ENCODE assay signal across 23 mouse cellular contexts in genomic region chr1:193967957-193968926, GRCm38 (mm10).
DNase-seq lines count a peak whose midpoint lies in the region; ATAC-seq and TF ChIP-seq lines count a peak whose summit lies in the region.
"Had no signal": no experiment of that assay in that cellular context is flagged by ENCODE, and none has a peak within 500 bp of the region (broad histone marks: within the 10 kb centered on the region; RNA-seq: fewer than 3 reads in every experiment).

No protein-coding gene starts in this region.

- ATAC-seq in hindbrain, embryonic 12.5 days (ENCODE audit: low FRiP score): peak; percentile 40; the same call in 1 of the 2 replicates
- ATAC-seq in hindbrain, embryonic 11.5 days (ENCODE audit: low FRiP score): no peak
- ATAC-seq in midbrain, embryonic 13.5 days: peak; percentile 83
- ATAC-seq in neural tube, embryonic 15.5 days (ENCODE audit: low FRiP score): peak; percentile 83
- ATAC-seq: CD4-positive, CD25-positive, alpha-beta regulatory T cell, adult 4 months had no signal

- no peak overlapping the region for H3K4me2 ChIP-seq in hindbrain, embryonic 12.5 days (replicated peaks)
- H3K4me2 ChIP-seq in hindbrain, embryonic 11.5 days (replicated peaks; ENCODE audit: low read depth, low read length): no peak overlapping the region
- no peak overlapping the region for H3K4me2 ChIP-seq in midbrain, embryonic 13.5 days (replicated peaks)
- no peak overlapping the region for H3K4me2 ChIP-seq in neural tube, embryonic 15.5 days
- H3K4me2 ChIP-seq: heart, embryonic 11.5 days; kidney, embryonic 15.5 days; limb, embryonic 15.5 days; lung, embryonic 15.5 days had no signal

- TF ChIP-seq CTCF in thymus, adult 2 months (IDR thresholded peaks at IDR 0.05; ENCODE audit: borderline replicate concordance, control insufficient read depth, extremely low read depth, insufficient read depth, low read length, poor library complexity): no peak

- H3K9me3 ChIP-seq in hindbrain, embryonic 12.5 days (replicated peaks): no peaks in the 10 kb centered on the region
- H3K9me3 ChIP-seq in hindbrain, embryonic 11.5 days (ENCODE audit: control insufficient read depth, low read length): no peaks in the 10 kb centered on the region
- H3K9me3 ChIP-seq in midbrain, embryonic 13.5 days: no peaks in the 10 kb centered on the region
- no peaks in the 10 kb centered on the region for H3K9me3 ChIP-seq in neural tube, embryonic 15.5 days (replicated peaks)
- H3K9me3 ChIP-seq: kidney, embryonic 15.5 days; limb, embryonic 15.5 days; lung, embryonic 15.5 days had no signal

- H3K9ac ChIP-seq in hindbrain, embryonic 12.5 days: no peak overlapping the region
- no peak overlapping the region for H3K9ac ChIP-seq in hindbrain, embryonic 11.5 days (ENCODE audit: low read depth, low read length)
- no peak overlapping the region for H3K9ac ChIP-seq in midbrain, embryonic 13.5 days (replicated peaks)
- no peak overlapping the region for H3K9ac ChIP-seq in neural tube, embryonic 15.5 days (replicated peaks)
- H3K9ac ChIP-seq: kidney, embryonic 15.5 days; limb, embryonic 15.5 days; liver, embryonic 14.5 days; lung, embryonic 15.5 days had no signal

- no peak overlapping the region for H3K27ac ChIP-seq in hindbrain, embryonic 12.5 days
- H3K27ac ChIP-seq in hindbrain, embryonic 11.5 days (ENCODE audit: low read depth, low read length): no peak overlapping the region
- no peak overlapping the region for H3K27ac ChIP-seq in midbrain, embryonic 13.5 days
- H3K27ac ChIP-seq in neural tube, embryonic 15.5 days (replicated peaks): peak overlapping the region; percentile 58
- H3K27ac ChIP-seq in thymus, adult 2 months (ENCODE audit: control insufficient read depth, insufficient read depth, low read length): no peak overlapping the region
- H3K27ac ChIP-seq: gastrocnemius, adult 2 months; kidney, embryonic 15.5 days; left cerebral cortex, adult 2 months; limb, embryonic 15.5 days; liver, embryonic 14.5 days; lung, embryonic 15.5 days had no signal

- H3K27me3 ChIP-seq in hindbrain, embryonic 12.5 days: no peaks in the 10 kb centered on the region
- H3K27me3 ChIP-seq in hindbrain, embryonic 11.5 days (ENCODE audit: control insufficient read depth, insufficient read depth, low read length): no peaks in the 10 kb centered on the region
- H3K27me3 ChIP-seq in midbrain, embryonic 13.5 days: no peaks in the 10 kb centered on the region
- no peaks in the 10 kb centered on the region for H3K27me3 ChIP-seq in neural tube, embryonic 15.5 days (replicated peaks)
- no peaks in the 10 kb centered on the region for H3K27me3 ChIP-seq in thymus, adult 2 months (ENCODE audit: control insufficient read depth, insufficient read depth, low read length)
- H3K27me3 ChIP-seq: kidney, embryonic 15.5 days; limb, embryonic 15.5 days; lung, embryonic 15.5 days had no signal

- H3K4me1 ChIP-seq in hindbrain, embryonic 12.5 days: peaks cover 3% of the 10 kb centered on the region; the same call in 1 of the 2 replicates
- H3K4me1 ChIP-seq in hindbrain, embryonic 11.5 days (replicated peaks; ENCODE audit: control insufficient read depth, insufficient read depth, low read length): no peaks in the 10 kb centered on the region
- peaks cover 13% of the 10 kb centered on the region; the same call in 1 of the 2 replicates for H3K4me1 ChIP-seq in midbrain, embryonic 13.5 days (replicated peaks)
- H3K4me1 ChIP-seq in neural tube, embryonic 15.5 days: peaks cover 15% of the 10 kb centered on the region
- H3K4me1 ChIP-seq in thymus, adult 2 months (replicated peaks; ENCODE audit: control insufficient read depth, insufficient read depth, low read length): no peaks in the 10 kb centered on the region
- H3K4me1 ChIP-seq: kidney, embryonic 15.5 days had no signal

- H3K36me3 ChIP-seq in hindbrain, embryonic 12.5 days: no peaks in the 10 kb centered on the region
- no peaks in the 10 kb centered on the region for H3K36me3 ChIP-seq in hindbrain, embryonic 11.5 days (ENCODE audit: control insufficient read depth, insufficient read depth, low read length)
- no peaks in the 10 kb centered on the region for H3K36me3 ChIP-seq in midbrain, embryonic 13.5 days
- H3K36me3 ChIP-seq in neural tube, embryonic 15.5 days: no peaks in the 10 kb centered on the region
- no peaks in the 10 kb centered on the region for H3K36me3 ChIP-seq in thymus, adult 2 months (ENCODE audit: control insufficient read depth, insufficient read depth, low read length)
- H3K36me3 ChIP-seq: kidney, embryonic 15.5 days; limb, embryonic 15.5 days; lung, embryonic 15.5 days had no signal

- no peak for DNase-seq in hindbrain, embryonic 11.5 days (ENCODE audit: low spot score)
- DNase-seq in retina, embryonic 14.5 days (ENCODE audit: low spot score): peak; percentile 9
- no peak for DNase-seq in retina, postnatal 1 day
- DNase-seq in cerebellum, adult 9-10 months: no peak
- DNase-seq in thymus, adult 2 months: no peak
- DNase-seq: adrenal gland, postnatal 25 days; cerebellum, adult 11 months; gastrocnemius, adult 2 months; kidney, adult 11 months; kidney, postnatal 4 days; left cerebral cortex, postnatal 4 days; thymus, adult 18-20 months; thymus, postnatal 4 days had no signal

- 62% methylated on average over 4 of the region's 4 CpGs for WGBS in hindbrain, embryonic 12.5 days
- WGBS in hindbrain, embryonic 11.5 days: 57% methylated on average over 4 of the region's 4 CpGs
- 60% methylated on average over 4 of the region's 4 CpGs for WGBS in midbrain, embryonic 13.5 days
- 47% methylated on average over 4 of the region's 4 CpGs for WGBS in neural tube, embryonic 15.5 days
- WGBS in thymus, adult 2 months: 87% methylated on average over 4 of the region's 4 CpGs

- no peak overlapping the region for H3K4me3 ChIP-seq in hindbrain, embryonic 12.5 days
- H3K4me3 ChIP-seq in hindbrain, embryonic 11.5 days (ENCODE audit: low read depth, low read length): no peak overlapping the region
- H3K4me3 ChIP-seq in midbrain, embryonic 13.5 days (replicated peaks): no peak overlapping the region
- H3K4me3 ChIP-seq in neural tube, embryonic 15.5 days (replicated peaks): no peak overlapping the region
- no peak overlapping the region for H3K4me3 ChIP-seq in thymus, adult 2 months (ENCODE audit: control insufficient read depth, insufficient read depth, low read length)
- H3K4me3 ChIP-seq: gastrocnemius, adult 2 months; kidney, embryonic 15.5 days; left cerebral cortex, adult 2 months; limb, embryonic 15.5 days; lung, embryonic 15.5 days had no signal

- TF ChIP-seq POLR2A in thymus, adult 2 months (IDR thresholded peaks at IDR 0.05; ENCODE audit: control insufficient read depth, extremely low read depth, insufficient read depth, low read length, poor library complexity): no peak
